Mouse (Mus musculus) embryonic facial prominence, embryonic 11.5 days (tissue): ENCODE measurements around the gene Gmpr2. TPM values are rescaled to one million over a fixed set of nuclear protein-coding genes. Genes with fewer than 3 reads are reported as not detected.

Experiments
- ATAC-seq: fragments of 200-750 bp; cut with Nextera tagmentation; replicated peaks from 2 replicates; pipeline ENCODE4 v1.8.0; 2017; ENCODE audit warnings: low read depth; ENCODE audit not compliant: insufficient number of reproducible peaks, low FRiP score, low TSS enrichment
- DNase-seq: peaks from one replicate; pipeline ENCODE4 v3.0.0-alpha.2; 2015; ENCODE audit warnings: low spot score
- H3K27ac ChIP-seq: fragments of 300-500 bp; sonication (generic); replicated peaks from 2 replicates; pipeline ENCODE4 v1.5.1; 2014; ENCODE audit warnings: mild to moderate bottlenecking, low read depth, low read length, control low read depth
- H3K27me3 ChIP-seq: fragments of 300-500 bp; sonication (generic); 2 replicates; pipeline ENCODE4 v1.6.1; 2014; ENCODE audit warnings: mild to moderate bottlenecking, low read length, moderate library complexity, mixed read lengths; ENCODE audit not compliant: control insufficient read depth, insufficient read depth
- H3K36me3 ChIP-seq: fragments of 300-500 bp; sonication (generic); replicated peaks from 2 replicates; pipeline ENCODE4 v1.6.1; 2014; ENCODE audit warnings: low read depth, mild to moderate bottlenecking, low read length, moderate library complexity, mixed read lengths; ENCODE audit not compliant: control insufficient read depth, insufficient read depth
- H3K4me1 ChIP-seq: fragments of 300-500 bp; sonication (generic); 2 replicates; pipeline ENCODE4 v1.6.1; 2014; ENCODE audit warnings: low read length, mixed read lengths; ENCODE audit not compliant: control insufficient read depth, insufficient read depth
- H3K4me2 ChIP-seq: fragments of 300-500 bp; sonication (generic); 2 replicates; pipeline ENCODE4 v1.6.1; 2014; ENCODE audit warnings: low read depth, mild to moderate bottlenecking, control low read depth, low read length, moderate library complexity
- H3K4me3 ChIP-seq: fragments of 300-500 bp; sonication (generic); 2 replicates; pipeline ENCODE4 v1.5.1; 2014; ENCODE audit warnings: low read depth, low read length, control low read depth
- H3K9ac ChIP-seq: fragments of 300-500 bp; sonication (generic); replicated peaks from 2 replicates; pipeline ENCODE4 v1.6.1; 2014; ENCODE audit warnings: mild to moderate bottlenecking, control low read depth, low read length
- H3K9me3 ChIP-seq: fragments of 300-500 bp; sonication (generic); replicated peaks from 2 replicates; pipeline ENCODE4 v1.6.1; 2016; ENCODE audit warnings: mild to moderate bottlenecking, low read length, inconsistent platforms, mixed read lengths; ENCODE audit not compliant: control insufficient read depth
- WGBS: fragments of 180-500 bp; shearing (Covaris S2); extraction: QIAGEN DNeasy Blood & Tissue Kit; methylation state at CpG from one replicate; pipeline ENCODE4 v1.1.7; 2014; 5-methylcytosine and 5-hydroxymethylcytosine counted together
- polyA plus RNA-seq: library from polyadenylated mRNA; unstranded; fragments of >200 nt; fragmentation: Nextera tagmentation; extraction: Ambion mirVana; gene quantifications from 2 replicates; pipeline ENCODE4 v1.2.1, GENCODE M21; 2014

The Gmpr2 gene
- polyA plus RNA-seq, 1 experiment from 2014 or later: 60.7 TPM

DNA sequence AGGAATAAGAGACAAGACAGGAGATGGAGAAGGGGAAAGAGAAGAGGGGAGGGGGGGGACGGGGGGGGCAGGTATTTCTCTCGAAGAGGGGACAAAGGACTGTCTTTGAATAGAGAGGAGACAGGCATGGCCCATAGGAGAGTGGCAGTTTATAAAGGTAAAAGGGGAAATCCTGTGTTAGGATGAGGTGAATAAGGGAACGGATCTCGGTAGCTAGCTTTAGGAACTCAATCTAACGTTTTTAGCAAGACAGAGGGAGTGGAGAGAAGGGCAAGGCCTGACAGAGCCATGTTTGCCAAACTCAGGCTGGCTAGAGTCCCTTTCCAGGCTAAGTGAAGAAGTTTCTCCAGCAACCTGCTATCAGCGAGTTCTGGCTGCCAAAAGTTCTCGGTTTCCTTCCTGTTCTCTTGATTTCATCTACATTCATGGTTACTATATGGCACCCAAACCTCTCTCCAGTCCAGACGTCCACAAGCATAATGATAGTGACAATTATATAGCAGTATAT lies 50.8 kb downstream of the Gmpr2 start:
- no peak overlapping the region for H3K27ac ChIP-seq
- no peak for ATAC-seq
- no peaks in the 10 kb centered on the region for H3K27me3 ChIP-seq
- H3K4me1 ChIP-seq: no peaks in the 10 kb centered on the region
- peaks cover 3% of the 10 kb centered on the region; the same call in 1 of the 2 replicates for H3K36me3 ChIP-seq
- H3K9me3 ChIP-seq: no peaks in the 10 kb centered on the region
- peak overlapping the region; percentile 75 for H3K4me3 ChIP-seq
- peak overlapping the region; percentile 72 for H3K9ac ChIP-seq
- 42% methylated on average over 8 of the region's 8 CpGs for WGBS
- no peak for DNase-seq
- peak overlapping the region; percentile 69 for H3K4me2 ChIP-seq

DNA sequence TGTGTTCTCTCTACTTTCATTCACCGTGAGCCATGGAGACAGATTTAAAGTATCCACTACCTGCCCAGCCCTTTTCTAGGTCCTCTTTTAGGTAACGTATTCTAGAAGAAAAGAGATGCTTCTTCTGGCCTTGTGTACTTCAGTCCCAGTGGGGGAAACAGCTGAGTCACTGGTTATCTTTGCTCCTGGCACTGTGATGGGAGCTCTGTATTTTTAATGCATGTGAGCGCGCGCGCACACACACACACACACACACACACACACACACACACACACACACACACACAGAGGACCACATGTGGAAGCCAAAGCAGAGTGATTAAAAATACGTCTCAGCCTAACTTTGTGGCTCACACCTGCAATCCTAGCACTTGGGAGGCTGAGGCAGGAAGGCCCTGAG lies 51.7 kb downstream of the Gmpr2 start:
- no peaks in the 10 kb centered on the region for H3K27me3 ChIP-seq
- peaks cover under 1% of the 10 kb centered on the region; the same call in 1 of the 2 replicates for H3K36me3 ChIP-seq
- WGBS: 93% methylated on average over 7 of the region's 7 CpGs
- no peak overlapping the region for H3K27ac ChIP-seq
- H3K4me3 ChIP-seq: no peak overlapping the region
- H3K9me3 ChIP-seq: no peaks in the 10 kb centered on the region
- no peak overlapping the region for H3K9ac ChIP-seq
- DNase-seq (no peak), ATAC-seq (no peak)
- no peak overlapping the region for H3K4me2 ChIP-seq
- no peaks in the 10 kb centered on the region for H3K4me1 ChIP-seq

GRCm38 (mm10) chr14:55724411-55724871 lies 52.7 kb downstream of the Gmpr2 start:
- H3K27me3 ChIP-seq: no peaks in the 10 kb centered on the region
- DNase-seq (no peak), ATAC-seq (no peak)
- no peak overlapping the region for H3K9ac ChIP-seq
- no peaks in the 10 kb centered on the region for H3K36me3 ChIP-seq
- no peak overlapping the region for H3K4me3 ChIP-seq
- H3K27ac ChIP-seq: no peak overlapping the region
- H3K4me2 ChIP-seq: no peak overlapping the region
- 63% methylated on average over 8 of the region's 8 CpGs for WGBS
- no peaks in the 10 kb centered on the region for H3K9me3 ChIP-seq
- H3K4me1 ChIP-seq: no peaks in the 10 kb centered on the region

DNA sequence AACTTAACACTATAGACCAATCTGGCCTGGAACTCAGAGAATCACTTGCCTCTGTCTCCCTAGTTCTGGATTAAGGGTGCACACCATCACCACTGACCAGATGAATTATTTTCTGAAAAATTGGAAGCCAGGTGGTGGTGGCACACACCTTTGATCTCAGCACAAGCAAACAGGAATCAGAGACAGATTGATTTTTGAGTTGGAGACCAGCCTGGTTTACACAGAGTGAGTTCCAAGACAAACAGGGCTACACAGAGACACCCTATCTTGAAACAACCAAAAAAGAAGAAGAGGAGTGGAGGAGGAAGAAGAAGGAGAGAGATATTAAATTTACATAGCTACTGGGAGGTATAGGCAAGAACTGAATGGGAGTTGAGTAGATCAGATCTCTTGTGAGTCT lies 54.5 kb downstream of the Gmpr2 start:
- Histone ChIP-seq H3K9me3 (no peaks in the 10 kb centered on the region), H3K4me2 (no peak overlapping the region), H3K4me3 (no peak overlapping the region), H3K4me1 (no peaks in the 10 kb centered on the region), H3K27ac (no peak overlapping the region), H3K36me3 (no peaks in the 10 kb centered on the region), H3K27me3 (no peaks in the 10 kb centered on the region), H3K9ac (no peak overlapping the region)
- DNase-seq: no peak
- no peak for ATAC-seq

- Histone ChIP-seq H3K27me3 (no peaks in the 10 kb centered on the region), H3K4me1 (no peaks in the 10 kb centered on the region), H3K4me2 (no peak overlapping the region), H3K4me3 (no peak overlapping the region), H3K27ac (no peak overlapping the region), H3K36me3 (no peaks in the 10 kb centered on the region), H3K9ac (no peak overlapping the region), H3K9me3 (no peaks in the 10 kb centered on the region)
- no peak for DNase-seq
- ATAC-seq: no peak
- 71% methylated on average over 8 of the region's 8 CpGs for WGBS
These were observed 56.3 kb downstream of the Gmpr2 start for GRCm38 (mm10) chr14:55727889-55728685.

Other genes with a start within 250 kb of the Gmpr2 start
- gene Dhrs4, start 193.2 kb upstream of the Gmpr2 start, polyA plus RNA-seq: 49.5 and 58.3 TPM in 2 replicates
- gene Carmil3, start 181.3 kb upstream of the Gmpr2 start, polyA plus RNA-seq: 4.9 TPM in 2 replicates
- 0.24 and 0.29 TPM in 2 replicates for gene Cpne6, start 161.5 kb upstream of the Gmpr2 start, polyA plus RNA-seq
- gene Nrl, start 147.0 kb upstream of the Gmpr2 start, polyA plus RNA-seq: not detected in 2 replicates
- 12.7 and 14.6 TPM in 2 replicates for gene Pck2, start 131.7 kb upstream of the Gmpr2 start, polyA plus RNA-seq
- 69.7 and 76.6 TPM in 2 replicates for gene Dcaf11, start 111.9 kb upstream of the Gmpr2 start, polyA plus RNA-seq
- not detected in 2 replicates for gene A730061H03Rik, start 111.5 kb upstream of the Gmpr2 start, polyA plus RNA-seq
- gene Fitm1, start 96.3 kb upstream of the Gmpr2 start, polyA plus RNA-seq: 3.6 and 5.9 TPM in 2 replicates
- 136 and 139 TPM in 2 replicates for gene Psme1, start 93.8 kb upstream of the Gmpr2 start, polyA plus RNA-seq
- gene Emc9, start 86.6 kb upstream of the Gmpr2 start, polyA plus RNA-seq: 3.8 and 5.3 TPM in 2 replicates
- gene Psme2, start 80.8 kb upstream of the Gmpr2 start, polyA plus RNA-seq: 237 and 259 TPM in 2 replicates
- gene Rnf31, start 80.2 kb upstream of the Gmpr2 start, polyA plus RNA-seq: 9.7 and 11.8 TPM in 2 replicates
- gene Irf9, start 68.4 kb upstream of the Gmpr2 start, polyA plus RNA-seq: 4.9 and 5.2 TPM in 2 replicates
- 3.8 and 4.2 TPM in 2 replicates for gene Rec8, start 53.9 kb upstream of the Gmpr2 start, polyA plus RNA-seq
- 85.0 and 86.9 TPM in 2 replicates for gene Ipo4, start 36.0 kb upstream of the Gmpr2 start, polyA plus RNA-seq
- 2.6 and 3.5 TPM in 2 replicates for gene Gm49378, start 34.0 kb upstream of the Gmpr2 start, polyA plus RNA-seq
- gene Tm9sf1, start 28.1 kb upstream of the Gmpr2 start, polyA plus RNA-seq: 68.4 and 70.2 TPM in 2 replicates
- gene Tssk4, start 21.8 kb upstream of the Gmpr2 start, polyA plus RNA-seq: 0.38 and 0.84 TPM in 2 replicates
- 62.5 and 63.6 TPM in 2 replicates for gene Mdp1, start 11.4 kb upstream of the Gmpr2 start, polyA plus RNA-seq
- gene Nedd8, start 183 bp downstream of the Gmpr2 start, polyA plus RNA-seq: 622 and 636 TPM in 2 replicates
- 61.3 and 67.7 TPM in 2 replicates for gene Tinf2, start 9.9 kb downstream of the Gmpr2 start, polyA plus RNA-seq
- gene Tgm1, start 42.0 kb downstream of the Gmpr2 start, polyA plus RNA-seq: 1.1 and 1.5 TPM in 2 replicates
- 19.9 and 21.5 TPM in 2 replicates for gene Rabggta, start 50.3 kb downstream of the Gmpr2 start, polyA plus RNA-seq
- gene Dhrs1, start 73.7 kb downstream of the Gmpr2 start, polyA plus RNA-seq: 75.9 and 84.8 TPM in 2 replicates
- gene Nop9, start 73.8 kb downstream of the Gmpr2 start, polyA plus RNA-seq: 53.8 and 59.4 TPM in 2 replicates
- 0.18 and 0.35 TPM in 2 replicates for gene Cideb, start 86.5 kb downstream of the Gmpr2 start, polyA plus RNA-seq
- 0.31 and 0.34 TPM in 2 replicates for gene Ltb4r2, start 89.5 kb downstream of the Gmpr2 start, polyA plus RNA-seq
- gene Ltb4r1, start 94.0 kb downstream of the Gmpr2 start, polyA plus RNA-seq: not detected in 2 replicates
- gene Adcy4, start 112.2 kb downstream of the Gmpr2 start, polyA plus RNA-seq: 10.6 and 13.0 TPM in 2 replicates
- gene Ripk3, start 116.9 kb downstream of the Gmpr2 start, polyA plus RNA-seq: 33.7 and 38.8 TPM in 2 replicates
- gene Nfatc4, start 151.2 kb downstream of the Gmpr2 start, polyA plus RNA-seq: 53.7 and 61.6 TPM in 2 replicates
- 13.6 and 19.4 TPM in 2 replicates for gene Nynrin, start 182.1 kb downstream of the Gmpr2 start, polyA plus RNA-seq
- 0.07 and 0.17 TPM in 2 replicates for gene Cbln3, start 212.5 kb downstream of the Gmpr2 start, polyA plus RNA-seq
- 10.4 and 11.9 TPM in 2 replicates for gene Khnyn, start 213.0 kb downstream of the Gmpr2 start, polyA plus RNA-seq
- gene Sdr39u1, start 228.4 kb downstream of the Gmpr2 start, polyA plus RNA-seq: 55.7 and 59.4 TPM in 2 replicates